Mouse (Mus musculus): ENCODE results near the gene Rpl27a.

DNA sequence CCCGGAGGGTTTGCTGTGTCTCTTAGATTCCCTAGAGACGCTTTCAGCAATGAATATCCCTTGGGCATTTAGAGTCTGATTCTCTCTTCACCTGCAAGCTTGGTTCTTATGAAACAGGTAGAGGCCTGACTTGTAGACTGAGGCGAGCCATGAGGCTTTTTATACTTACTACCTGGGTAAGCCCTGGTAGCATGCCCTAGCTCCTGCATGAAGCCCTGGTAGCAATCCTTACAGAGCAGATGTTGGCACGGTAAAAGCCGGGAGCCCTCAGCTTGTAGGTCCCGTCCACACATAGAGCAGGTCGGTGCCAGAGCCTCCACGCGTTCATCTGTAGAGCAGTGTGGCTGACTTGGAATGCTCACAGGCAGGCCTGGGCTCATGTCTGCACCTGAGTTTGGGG, 11.4 kb upstream of the Rpl27a start:
- TF ChIP-seq CTCF (conservative IDR thresholded peaks at IDR 0.05; ENCODE audit: low read length) (no peak), NANOG (IDR thresholded peaks at IDR 0.05; ENCODE audit: borderline replicate concordance, low read length) (no peak)
